ENCODE assay signal across 8 mouse cellular contexts in the genomic region with DNA sequence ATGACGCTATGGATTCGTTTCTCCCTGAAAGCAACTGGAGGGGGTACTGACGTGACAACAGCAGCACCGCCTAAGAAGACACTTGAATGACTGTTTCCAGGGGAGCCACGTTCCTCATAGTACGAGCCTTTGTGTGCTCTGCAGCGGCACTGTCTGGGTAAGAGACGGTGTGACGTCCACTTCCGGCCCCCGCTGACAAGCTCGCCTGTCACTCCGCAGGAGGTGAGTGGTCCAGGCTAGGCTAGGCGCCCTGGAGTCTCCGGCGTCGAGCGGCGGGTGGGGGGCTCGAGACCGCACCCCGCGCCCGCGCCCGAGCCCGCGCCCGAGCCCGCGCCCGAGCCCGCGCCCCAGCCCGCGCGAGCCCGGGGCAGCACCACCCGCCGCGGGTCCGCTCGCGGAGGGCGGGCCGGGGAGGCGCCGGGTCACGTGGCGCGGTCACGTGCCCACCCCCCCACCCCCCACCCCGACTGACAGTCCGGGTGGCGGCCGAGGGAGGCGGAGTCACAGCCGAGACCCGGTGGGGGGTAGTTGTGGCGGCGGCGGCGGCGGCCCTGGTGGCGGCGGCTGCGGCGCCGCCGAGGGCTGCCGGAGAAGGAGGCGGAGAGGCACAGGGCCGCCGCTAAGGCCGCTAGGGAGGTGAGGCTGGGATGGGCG. TPM values are rescaled to one million over a fixed set of nuclear protein-coding genes. Genes with fewer than 3 reads are reported as not detected.
DNase-seq lines count a peak whose midpoint lies in the region; ATAC-seq and TF ChIP-seq lines count a peak whose summit lies in the region.

A gene (plus strand): TSS at position 77 of the 654 bp plus-strand sequence.

- H3K4me2 ChIP-seq in forebrain, embryonic 16.5 days (ENCODE audit: low read length), result peak within 1 kb of the TSS; percentile 94
- H3K4me2 ChIP-seq in liver, postnatal 0 days (ENCODE audit: low read depth, low read length), result peak within 1 kb of the TSS; percentile 94
- H3K4me2 ChIP-seq in neural tube, embryonic 13.5 days, result peak within 1 kb of the TSS; percentile 87

- peak; percentile 94 for ATAC-seq in forebrain, embryonic 16.5 days
- peak; percentile 95 for ATAC-seq in liver, postnatal 0 days
- ATAC-seq in neural tube, embryonic 13.5 days (ENCODE audit: low read depth), result peak; percentile 99

- H3K9ac ChIP-seq in ES-E14 (ENCODE audit: insufficient read depth, low read depth, low read length, poor library complexity, severe bottlenecking), result peak within 1 kb of the TSS; percentile 86
- H3K9ac ChIP-seq in forebrain, embryonic 16.5 days (replicated peaks; ENCODE audit: low read depth, low read length), result peak within 1 kb of the TSS; percentile 98
- H3K9ac ChIP-seq in liver, postnatal 0 days (replicated peaks), result peak within 1 kb of the TSS; percentile 87
- H3K9ac ChIP-seq in neural tube, embryonic 13.5 days, result peak within 1 kb of the TSS; percentile 99

- peak within 1 kb of the TSS; percentile 72 for H3K27ac ChIP-seq in ES-E14 (ENCODE audit: insufficient read depth, low read depth, low read length, poor library complexity, severe bottlenecking)
- peak within 1 kb of the TSS; percentile 98 for H3K27ac ChIP-seq in forebrain, embryonic 16.5 days (ENCODE audit: low read length)
- H3K27ac ChIP-seq in liver, postnatal 0 days (ENCODE audit: low read depth), result peak within 1 kb of the TSS; percentile 88
- H3K27ac ChIP-seq in neural tube, embryonic 13.5 days (replicated peaks), result peak within 1 kb of the TSS; percentile 99

- no peaks in the 10 kb centered on the region for H3K9me3 ChIP-seq in ES-E14 (ENCODE audit: control insufficient read depth, insufficient read depth, low read depth, low read length)
- H3K9me3 ChIP-seq in forebrain, embryonic 16.5 days (ENCODE audit: control insufficient read depth, low read length), result no peaks in the 10 kb centered on the region
- no peaks in the 10 kb centered on the region for H3K9me3 ChIP-seq in liver, postnatal 0 days (ENCODE audit: low read length)
- no peaks in the 10 kb centered on the region for H3K9me3 ChIP-seq in neural tube, embryonic 13.5 days

- in situ Hi-C loops in ES-E14 (cut with MboI; ENCODE audit: low sequenced_read_pairs in 2 of 2, unreplicated experiment in 2 of 2), result no loop called here

- DNase-seq in ES-E14 (ENCODE audit: low read depth, low spot score), result peak; percentile 56
- DNase-seq in cerebellum, adult 11-12 months, result peak; percentile 85
- DNase-seq in heart, postnatal 25 days (ENCODE audit: low spot score), result peak; percentile 78
- peak; percentile 84 for DNase-seq in layer of hippocampus, adult 11-12 months (ENCODE audit: low spot score)
- peak; percentile 90 for DNase-seq in liver, postnatal 0 days
- peak; percentile 93 for DNase-seq in telencephalon, adult 2 months (ENCODE audit: low read depth, low spot score)

- TF ChIP-seq EP300 in liver, postnatal 0 days (IDR thresholded peaks at IDR 0.05; ENCODE audit: low read depth), result no peak

- WGBS in forebrain, embryonic 16.5 days, result under 1% methylated on average over 38 of the region's 76 CpGs
- WGBS in liver, postnatal 0 days (ENCODE audit: insufficient replicate concordance), result 5% methylated on average over 27 of the region's 76 CpGs
- under 1% methylated on average over 46 of the region's 76 CpGs for WGBS in neural tube, embryonic 13.5 days

- H3K27me3 ChIP-seq in forebrain, embryonic 16.5 days (replicated peaks; ENCODE audit: control insufficient read depth, insufficient read depth, low read length), result no peaks in the 10 kb centered on the region
- peaks cover 13% of the 10 kb centered on the region for H3K27me3 ChIP-seq in liver, postnatal 0 days (ENCODE audit: insufficient read depth, low read length)
- 0 out of 2 replicates have a peak, but pooled peaks cover 3% of the 10 kb centered on the region for H3K27me3 ChIP-seq in neural tube, embryonic 13.5 days

- H3K4me3 ChIP-seq in ES-E14 (ENCODE audit: insufficient read depth in 1 of 2, low read depth in 1 of 2, low read length in 2 of 2, poor library complexity in 1 of 2, severe bottlenecking in 1 of 2), result peak within 1 kb of the TSS; percentile 63 to 98
- peak within 1 kb of the TSS; percentile 88 for H3K4me3 ChIP-seq in forebrain, embryonic 16.5 days (replicated peaks; ENCODE audit: low read length)
- H3K4me3 ChIP-seq in liver, postnatal 0 days (ENCODE audit: low read depth, low read length), result peak within 1 kb of the TSS; percentile 66
- H3K4me3 ChIP-seq in neural tube, embryonic 13.5 days, result peak within 1 kb of the TSS; percentile 85

- TF ChIP-seq CTCF in liver, postnatal 0 days (IDR thresholded peaks at IDR 0.05; ENCODE audit: low read depth), result no peak

- 0 out of 2 replicates have a peak, but pooled peaks cover 2% of the 10 kb centered on the region for H3K36me3 ChIP-seq in ES-E14 (ENCODE audit: control insufficient read depth, insufficient read depth, low read length, poor library complexity, severe bottlenecking)
- H3K36me3 ChIP-seq in forebrain, embryonic 16.5 days (ENCODE audit: control insufficient read depth, insufficient read depth), result peaks cover 3% of the 10 kb centered on the region; the same call in 1 of the 2 replicates
- H3K36me3 ChIP-seq in liver, postnatal 0 days (replicated peaks; ENCODE audit: insufficient read depth, low read length), result no peaks in the 10 kb centered on the region
- peaks cover 8% of the 10 kb centered on the region; the same call in 1 of the 2 replicates for H3K36me3 ChIP-seq in neural tube, embryonic 13.5 days

- H3K4me1 ChIP-seq in ES-E14 (ENCODE audit: control insufficient read depth in 2 of 2, insufficient read depth in 2 of 2, low read length in 2 of 2, poor library complexity in 1 of 2), result no peaks in the 10 kb centered on the region
- peaks cover 29% of the 10 kb centered on the region for H3K4me1 ChIP-seq in forebrain, embryonic 16.5 days (replicated peaks; ENCODE audit: control insufficient read depth, insufficient read depth, low read length)
- H3K4me1 ChIP-seq in liver, postnatal 0 days (ENCODE audit: insufficient read depth), result no peaks in the 10 kb centered on the region
- peaks cover 45% of the 10 kb centered on the region for H3K4me1 ChIP-seq in neural tube, embryonic 13.5 days (replicated peaks)

- intact Hi-C loops in heart, postnatal 25 days (cut with DNase I), result loop anchor here (5.0 kb wide), 2 partner anchors 56 to 111 kb away; no protein-coding TSS in a partner anchor

TF ChIP-seq in ES-E14, 5 proteins besides CTCF, POLR2A, EP300 and RAD21:
- no peak for TF ChIP-seq CHD2 (IDR thresholded peaks at IDR 0.05; ENCODE audit: low read depth, low read length)
- TF ChIP-seq ZC3H11A (IDR thresholded peaks at IDR 0.05; ENCODE audit: borderline replicate concordance, low read depth, low read length), result no peak
- TF ChIP-seq ZNF384 (IDR thresholded peaks at IDR 0.05; ENCODE audit: low read depth, low read length), result no peak
- 0 out of 2 replicates have a peak, but pooled peaks have one; percentile 15 for TF ChIP-seq HCFC1 (IDR thresholded peaks at IDR 0.05; ENCODE audit: borderline replicate concordance, insufficient read depth, low read length)
TF ChIP-seq in ES-E14: peak in this region for 1.

RNA-seq across cellular contexts. Expression of the gene that starts here (rescaled TPM):
- total RNA-seq in ES-E14 (2012; rRNA removed), result 36.5 and 59.5 TPM in 2 replicates
- 150 and 167 TPM in 2 replicates for polyA plus RNA-seq in forebrain, embryonic 16.5 days (2015; fragmentation: Nextera tagmentation; extraction: Ambion mirVana)
- 100 to 1,000 TPM in 1 of 2 experiments, 10 to 100 TPM in 1; 99.6 to 111 TPM for total RNA-seq in heart, postnatal 25 days (2021)
- polyA plus RNA-seq in liver, postnatal 0 days (2015; fragmentation: Nextera tagmentation; extraction: Ambion mirVana), result 14.2 and 17.8 TPM in 2 replicates
- polyA plus RNA-seq in neural tube, embryonic 13.5 days (2015; fragmentation: Nextera tagmentation; extraction: Ambion mirVana), result 145 and 156 TPM in 2 replicates

Comparison
In these comparisons a context has a peak if more than half of its experiments do, and no peak if none do; other contexts are left out.
1. Peak in every context shown above with its lines: DNase-seq, ATAC-seq, H3K4me3 ChIP-seq and H3K27ac ChIP-seq.